Mouse (Mus musculus): Measurements from ENCODE around the gene Vmn1r19. TPM values are rescaled to one million over a fixed set of nuclear protein-coding genes. Genes with fewer than 3 reads are reported as not detected.
"Not testable (repeated sequence)": the region's sequence is repeated elsewhere in the genome, so short reads cannot be mapped to it uniquely, and the experiment has no call there.

Vmn1r19 gene
- not detected for total RNA-seq (2021)
- not detected in 2 replicates for polyA plus RNA-seq (2012; rRNA removed)
- long read RNA-seq: 0 reads

DNA sequence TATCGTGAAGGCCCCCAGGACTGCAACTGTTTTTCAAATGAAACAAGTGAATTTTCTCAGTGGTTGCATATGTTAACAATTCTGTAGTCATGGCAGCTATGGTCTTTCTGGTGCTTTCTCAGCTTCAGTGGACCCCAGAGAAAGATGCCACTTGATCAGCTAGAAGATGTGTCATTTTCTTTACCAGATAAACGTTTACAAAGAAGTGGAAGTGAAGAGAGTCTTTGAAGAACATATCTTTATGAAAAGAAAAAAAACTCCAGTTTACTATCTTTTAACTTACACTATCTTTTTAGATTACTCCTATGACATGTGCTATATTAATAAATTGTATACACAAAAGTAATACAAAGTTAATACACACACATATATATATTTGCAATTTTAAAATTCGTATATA lies at the start of gene Vmn1r19:
TSS of gene Vmn1r19 (plus strand) at position 301 of the 400 bp plus-strand sequence.
- DNase-seq: not testable (repeated sequence)

DNA sequence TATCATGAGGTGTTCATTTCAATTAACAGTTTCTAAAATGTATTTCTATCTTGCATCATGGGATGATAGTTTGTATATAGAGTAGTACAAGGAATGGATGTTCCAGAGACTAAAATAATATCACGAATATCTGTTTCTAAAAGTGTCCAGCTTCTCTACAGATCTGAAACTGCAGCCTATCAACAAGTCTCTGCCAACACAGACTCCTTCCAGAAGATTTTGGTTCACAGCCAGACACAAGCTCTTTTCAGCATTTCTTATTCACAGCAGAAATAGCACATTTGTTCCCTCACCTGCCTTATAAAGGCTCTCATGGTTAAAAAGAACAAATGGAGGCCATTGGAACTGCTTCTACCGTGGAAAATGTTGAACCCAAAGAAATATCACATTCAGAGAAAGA lies 46.7 kb upstream of the Vmn1r19 start:
- no peak for DNase-seq

DNA sequence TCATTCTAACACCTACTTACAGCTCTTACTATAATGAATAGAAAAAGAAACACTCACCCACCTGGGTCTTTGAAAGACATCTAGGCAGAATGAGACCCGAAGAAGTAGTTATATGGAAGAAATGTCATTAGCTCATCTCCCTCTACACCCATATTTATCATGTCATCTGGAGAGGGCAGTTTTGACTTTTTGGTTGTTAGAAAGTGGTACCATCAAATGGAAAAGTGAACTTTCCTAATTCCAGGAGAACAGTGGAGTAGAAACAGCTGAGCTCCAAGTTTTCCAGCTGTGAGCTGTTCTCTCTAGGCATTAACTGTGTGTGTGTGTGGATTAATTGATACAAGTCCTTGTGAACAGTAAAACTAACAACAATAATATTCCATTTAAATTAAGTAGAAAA lies 40.0 kb upstream of the Vmn1r19 start, which contains the start of gene Vmn1r17:
TSS of gene Vmn1r17 (minus strand) at position 101 of the 400 bp plus-strand sequence.
- no peak for DNase-seq

DNA sequence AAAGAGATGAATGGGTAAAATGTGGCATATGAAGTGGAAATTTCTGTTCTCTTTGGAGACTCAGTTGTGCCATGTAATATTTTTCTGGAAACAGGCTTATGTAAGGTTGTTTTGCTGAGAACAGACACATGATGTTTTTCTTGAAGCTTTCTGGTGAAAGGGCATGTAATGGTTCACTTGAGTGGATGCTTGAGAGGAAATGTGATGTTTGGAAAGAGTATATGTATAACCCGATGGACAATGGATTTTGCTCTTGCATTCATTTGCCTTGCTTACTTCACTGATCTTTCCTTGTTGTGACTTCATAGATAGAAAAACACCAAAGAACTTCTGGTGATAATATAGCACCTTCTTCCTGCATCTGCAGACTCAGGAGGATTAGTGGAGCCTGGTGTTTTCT lies 37.7 kb upstream of the Vmn1r19 start:
- DNase-seq: not testable (repeated sequence)

DNA sequence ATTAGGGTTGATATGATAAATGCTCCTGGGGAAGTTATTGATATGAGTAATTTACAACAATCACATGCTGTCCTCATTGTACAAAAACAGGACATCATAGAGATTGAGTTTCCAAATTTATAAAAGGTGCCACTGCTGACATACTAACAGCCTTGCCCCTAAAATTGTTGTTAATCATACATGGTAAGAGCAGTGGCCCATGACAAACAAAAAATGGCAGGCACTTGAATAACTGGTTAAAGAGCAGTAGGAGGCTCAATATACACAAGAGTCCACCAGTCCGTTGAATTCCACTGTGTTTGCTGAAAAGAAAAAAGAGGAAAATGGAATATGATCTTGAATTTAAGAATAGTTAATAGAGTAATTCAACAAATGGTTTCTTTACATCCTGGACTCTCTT lies 36.1 kb upstream of the Vmn1r19 start:
- DNase-seq: no peak

DNA sequence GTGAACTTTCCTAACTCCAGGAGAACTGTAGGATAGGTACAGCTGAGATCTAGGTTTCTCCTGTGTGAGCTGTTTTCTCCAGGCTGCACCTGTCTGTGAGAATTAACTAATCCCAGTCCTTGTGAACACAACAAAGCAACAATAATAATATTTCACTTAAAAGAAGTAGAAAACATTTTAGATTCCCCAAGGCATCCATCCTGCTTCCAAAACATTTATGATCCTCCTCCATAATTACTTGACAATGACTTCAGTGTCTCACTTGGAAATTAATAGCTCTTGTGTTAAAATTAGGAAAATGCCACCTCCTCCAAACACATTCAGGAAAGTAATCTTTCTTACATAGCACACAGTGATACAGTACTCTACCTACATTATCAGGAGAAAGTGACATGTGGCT lies 7.9 kb upstream of the Vmn1r19 start, which contains the start of gene Vmn1r18:
TSS of gene Vmn1r18 (minus strand) at position 101 of the 400 bp plus-strand sequence.
- no peak for DNase-seq

DNA sequence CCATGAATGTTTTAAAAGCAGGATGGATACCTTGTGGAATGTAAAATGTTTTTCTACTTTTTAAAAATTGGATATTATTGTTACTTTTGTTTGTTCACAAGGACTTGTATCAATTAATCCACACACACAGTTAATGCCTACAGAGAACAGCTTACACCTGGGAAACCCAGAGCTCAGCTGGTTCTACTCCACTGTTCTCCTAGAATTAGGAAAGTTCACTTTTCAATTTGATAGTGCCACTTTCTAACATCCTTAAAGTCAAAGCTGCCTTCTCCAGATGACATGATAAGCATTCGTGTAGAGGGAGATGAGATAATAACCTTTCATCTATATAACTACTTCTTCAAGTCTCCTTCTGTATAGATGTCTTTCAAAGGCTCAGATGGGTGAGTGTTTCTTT lies 25.1 kb downstream of the Vmn1r19 start, which contains the start of gene Vmn1r20:
TSS of gene Vmn1r20 (plus strand) at position 301 of the 400 bp plus-strand sequence.
- no peak for DNase-seq

DNA sequence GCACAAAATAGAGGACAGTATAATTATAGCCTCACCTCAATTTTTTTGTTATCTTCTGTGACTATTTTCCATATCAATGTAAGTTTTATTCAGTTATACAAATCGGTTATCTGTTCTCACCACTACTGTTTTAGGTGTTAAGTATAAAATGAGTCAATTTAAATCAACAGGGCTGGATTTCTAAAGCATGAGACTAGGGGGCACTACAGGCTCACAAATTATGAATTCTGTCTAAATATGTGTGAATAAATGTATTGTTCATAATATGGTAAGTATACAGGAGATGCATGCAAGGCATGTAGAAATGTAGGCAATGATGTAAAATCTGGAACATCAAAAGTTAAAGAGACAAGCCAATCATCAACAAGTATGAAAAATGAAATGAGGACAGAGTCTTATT lies 27.6 kb downstream of the Vmn1r19 start:
- DNase-seq: no peak

Other genes with a start within 250 kb of the Vmn1r19 start
- not detected for gene Vmn1r12, start 246.9 kb upstream of the Vmn1r19 start, total RNA-seq (2021)
- gene Vmn1r12, start 246.9 kb upstream of the Vmn1r19 start, polyA plus RNA-seq (2012; rRNA removed): not detected in 2 replicates
- gene Vmn1r13, start 200.5 kb upstream of the Vmn1r19 start, total RNA-seq (2021): not detected
- gene Vmn1r13, start 200.5 kb upstream of the Vmn1r19 start, polyA plus RNA-seq (2012; rRNA removed): not detected in 2 replicates
- not detected for gene Vmn1r14, start 172.1 kb upstream of the Vmn1r19 start, total RNA-seq (2021)
- gene Vmn1r14, start 172.1 kb upstream of the Vmn1r19 start, polyA plus RNA-seq (2012; rRNA removed): not detected in 2 replicates
- gene Vmn1r15, start 145.8 kb upstream of the Vmn1r19 start, total RNA-seq (2021): not detected
- not detected in 2 replicates for gene Vmn1r15, start 145.8 kb upstream of the Vmn1r19 start, polyA plus RNA-seq (2012; rRNA removed)
- not detected for gene Vmn1r16, start 74.3 kb upstream of the Vmn1r19 start, total RNA-seq (2021)
- gene Vmn1r16, start 74.3 kb upstream of the Vmn1r19 start, polyA plus RNA-seq (2012; rRNA removed): not detected in 2 replicates
- not detected for gene Vmn1r17, start 40.1 kb upstream of the Vmn1r19 start, total RNA-seq (2021)
- gene Vmn1r17, start 40.1 kb upstream of the Vmn1r19 start, polyA plus RNA-seq (2012; rRNA removed): not detected in 2 replicates
- not detected for gene Vmn1r18, start 8.0 kb upstream of the Vmn1r19 start, total RNA-seq (2021)
- gene Vmn1r18, start 8.0 kb upstream of the Vmn1r19 start, polyA plus RNA-seq (2012; rRNA removed): not detected in 2 replicates
- gene Vmn1r20, start 25.1 kb downstream of the Vmn1r19 start, total RNA-seq (2021): not detected
- not detected in 2 replicates for gene Vmn1r20, start 25.1 kb downstream of the Vmn1r19 start, polyA plus RNA-seq (2012; rRNA removed)
- 10 to 100 TPM; 28.1 to 58.6 TPM for gene Ppm1k, start 131.7 kb downstream of the Vmn1r19 start, total RNA-seq (2021)
- 1.3 TPM in 2 replicates for gene Ppm1k, start 131.7 kb downstream of the Vmn1r19 start, polyA plus RNA-seq (2012; rRNA removed)
- gene Herc6, start 177.2 kb downstream of the Vmn1r19 start, total RNA-seq (2021): 10 to 100 TPM; 15.4 to 21.9 TPM
- 23.6 and 24.8 TPM in 2 replicates for gene Herc6, start 177.2 kb downstream of the Vmn1r19 start, polyA plus RNA-seq (2012; rRNA removed)